Mouse (Mus musculus) G1E (cell line): Measurements from ENCODE around the gene Slc13a5. TPM values are rescaled to one million over a fixed set of nuclear protein-coding genes. Genes with fewer than 3 reads are reported as not detected.

Experiments used
- ATAC-seq: 2 replicates; pipeline ENCODE4 v1.8.0; 2016; ENCODE audit warnings: mild to moderate bottlenecking; ENCODE audit not compliant: insufficient number of reproducible peaks, poor library complexity, low FRiP score, severe bottlenecking; ENCODE audit errors: extremely low read depth
- DNase-seq: peaks from one replicate; pipeline ENCODE4 v3.0.0; 2012; ENCODE audit warnings: low spot score
- H3K27me3 ChIP-seq: 2 replicates; pipeline ENCODE4 v1.6.1; 2012; ENCODE audit warnings: mild to moderate bottlenecking, low read length, inconsistent platforms; ENCODE audit not compliant: insufficient read depth
- H3K36me3 ChIP-seq: replicated peaks from 2 replicates; pipeline ENCODE3; 2012; ENCODE audit warnings: mild to moderate bottlenecking, inconsistent platforms
- H3K4me1 ChIP-seq: 2 replicates; pipeline ENCODE4 v1.6.1; 2012; ENCODE audit warnings: low read depth, low read length, inconsistent platforms, mixed read lengths; ENCODE audit not compliant: insufficient read depth
- H3K4me3 ChIP-seq: 2 replicates; pipeline ENCODE4 v1.5.1; 2012; ENCODE audit warnings: low read depth, mild to moderate bottlenecking, inconsistent platforms, low read length, moderate library complexity, mixed read lengths
- H3K9me3 ChIP-seq: replicated peaks from 2 replicates; pipeline ENCODE4 v1.6.1; 2012; ENCODE audit warnings: inconsistent platforms
- CTCF ChIP-seq: IDR thresholded peaks from 2 replicates; pipeline ENCODE4 v1.5.1; 2012; ENCODE audit warnings: low read depth, low read length, inconsistent platforms, mixed read lengths
- GATA1 ChIP-seq: IDR thresholded peaks from 2 replicates; pipeline ENCODE4 v1.6.1; 2012; ENCODE audit warnings: borderline replicate concordance, low read length, inconsistent platforms, mixed read lengths
- GATA2 ChIP-seq: IDR thresholded peaks from 2 replicates; pipeline ENCODE4 v1.6.1; 2012; ENCODE audit warnings: low read depth, low read length, inconsistent platforms, borderline replicate concordance
- POLR2AphosphoS5 ChIP-seq: IDR thresholded peaks from 2 replicates; pipeline ENCODE4 v1.6.1; 2012; ENCODE audit warnings: low read depth, low read length, inconsistent platforms; ENCODE audit not compliant: insufficient replicate concordance
- TAL1 ChIP-seq: conservative IDR thresholded peaks from 2 replicates; pipeline ENCODE4 v1.6.1; 2012; ENCODE audit warnings: low read depth, low read length, inconsistent platforms, mixed read lengths
- polyA plus RNA-seq: library from polyadenylated mRNA; stranded (reverse); fragments of >175 nt; gene quantifications from 2 replicates; pipeline ENCODE4 v1.2.3, GENCODE M21; 2012
- total RNA-seq, 2 experiments: library from RNA; stranded (forward) in 1 of 2; stranded (reverse) in 1 of 2; fragments of 200-1000 nt in 1 of 2; fragments of >200 nt in 1 of 2; fragmentation: Nextera tagmentation in 1 of 2; gene quantifications; 2 replicates each; pipeline ENCODE4 v1.2.3; 2014 to 2017

The Slc13a5 gene
- total and polyA plus RNA-seq, 3 experiments: 0.11 TPM; not detected in 2

GRCm38 (mm10) chr11:72207834-72208377 is 59.1 kb downstream of the Slc13a5 start:
- peak overlapping the region; percentile 84 for H3K4me3 ChIP-seq
- no peak for ATAC-seq
- H3K9me3 ChIP-seq: no peaks in the 10 kb centered on the region
- no peaks in the 10 kb centered on the region for H3K27me3 ChIP-seq
- H3K36me3 ChIP-seq: peaks cover 61% of the 10 kb centered on the region
- TF ChIP-seq TAL1: no peak
- TF ChIP-seq CTCF: no peak
- TF ChIP-seq GATA2: no peak
- TF ChIP-seq POLR2AphosphoS5: no peak
- no peak for TF ChIP-seq GATA1
- DNase-seq: no peak
- peaks cover 36% of the 10 kb centered on the region for H3K4me1 ChIP-seq

GRCm38 (mm10) chr11:72207204-72207833 is 59.7 kb downstream of the Slc13a5 start, which contains the start of the genes 4933427D14Rik and Txndc17:
Gene 4933427D14Rik, minus strand, starts transcription at chr11:72207459.
Gene Txndc17, plus strand, starts transcription at chr11:72207547.
- DNase-seq: peak; percentile 82
- peaks cover 58% of the 10 kb centered on the region for H3K36me3 ChIP-seq
- no peaks in the 10 kb centered on the region for H3K27me3 ChIP-seq
- TF ChIP-seq CTCF: no peak
- TF ChIP-seq POLR2AphosphoS5: no peak
- TF ChIP-seq TAL1: no peak
- TF ChIP-seq GATA2: no peak
- no peak for TF ChIP-seq GATA1
- H3K9me3 ChIP-seq: no peaks in the 10 kb centered on the region
- ATAC-seq: peak; percentile 88
- H3K4me3 ChIP-seq: peak within 1 kb of the TSS; percentile 84
- peaks cover 35% of the 10 kb centered on the region for H3K4me1 ChIP-seq

DNA sequence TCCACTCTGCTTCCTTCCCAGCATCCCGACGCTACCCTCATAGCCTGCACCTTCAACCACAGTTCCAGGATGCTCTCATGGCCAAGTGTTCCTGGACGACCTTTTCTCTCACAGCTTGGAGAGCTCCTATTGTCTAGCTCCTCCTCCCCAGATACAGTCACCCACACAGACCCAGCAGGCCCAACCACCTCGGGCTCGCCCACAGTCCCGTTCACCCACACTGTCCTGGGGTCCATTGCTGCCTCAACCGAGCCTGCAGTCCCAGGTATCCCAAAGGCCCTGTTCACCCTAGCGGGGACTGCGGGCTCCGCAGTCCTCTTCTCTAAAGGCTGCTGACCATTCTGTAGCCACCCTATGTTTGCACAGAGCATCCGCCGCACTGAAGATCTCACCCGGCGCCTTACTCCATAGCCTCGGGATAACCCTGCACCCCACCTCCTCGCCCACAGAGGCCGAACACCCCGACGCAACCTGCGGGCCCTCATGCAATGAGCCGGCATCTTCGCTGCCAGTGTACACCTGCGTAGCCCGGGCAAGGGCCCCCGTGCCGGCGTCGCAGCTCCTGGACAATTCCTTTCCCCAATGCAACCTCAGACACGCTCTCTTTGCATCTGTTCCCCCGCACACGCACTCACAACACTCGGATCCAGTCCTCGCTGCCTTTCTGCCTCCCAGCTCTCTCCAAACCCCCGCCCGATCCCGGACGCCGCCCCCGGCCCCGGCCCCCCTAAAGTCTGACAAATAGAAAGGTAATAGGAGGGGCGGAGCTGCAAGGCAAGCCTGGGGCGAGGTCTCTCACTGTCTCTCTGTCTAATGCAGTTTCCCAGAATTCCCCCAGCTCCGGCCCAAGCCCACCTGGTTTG is 60.5 kb downstream of the Slc13a5 start, which contains the start of gene Gm43951:
Gm43951 (minus strand) TSS at position 500 of the 863 bp plus-strand sequence.
- DNase-seq: peak; percentile 40
- Histone ChIP-seq H3K4me1 (peaks cover 35% of the 10 kb centered on the region), H3K4me3 (peak within 1 kb of the TSS; percentile 84), H3K9me3 (no peaks in the 10 kb centered on the region), H3K36me3 (peaks cover 58% of the 10 kb centered on the region), H3K27me3 (no peaks in the 10 kb centered on the region)
- peak; percentile 32; the same call in 1 of the 2 replicates for ATAC-seq
- TF ChIP-seq GATA1 (no peak), CTCF (no peak), POLR2AphosphoS5 (no peak), GATA2 (no peak), TAL1 (no peak)

DNA sequence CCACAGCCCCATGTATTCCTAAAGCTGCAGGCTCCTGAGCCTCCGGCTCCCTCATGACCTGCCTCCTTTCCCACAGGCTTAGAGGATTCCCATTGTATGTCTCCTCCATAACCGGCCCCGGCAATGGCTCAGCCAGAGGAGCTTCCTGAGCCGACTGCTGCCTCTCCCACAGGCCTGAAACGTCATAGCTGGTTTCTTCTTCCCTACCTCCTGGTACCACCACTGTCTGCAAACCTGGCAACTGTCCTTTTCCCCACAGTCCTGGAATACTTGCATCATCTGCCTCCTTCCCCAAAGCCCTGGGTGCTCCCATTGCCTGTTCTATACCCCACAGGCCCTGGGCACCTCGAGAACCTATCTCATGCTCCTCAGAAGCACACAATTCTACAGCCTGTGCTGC is 61.8 kb downstream of the Slc13a5 start:
- no peak overlapping the region; the same call in 1 of the 2 replicates for H3K4me3 ChIP-seq

DNA sequence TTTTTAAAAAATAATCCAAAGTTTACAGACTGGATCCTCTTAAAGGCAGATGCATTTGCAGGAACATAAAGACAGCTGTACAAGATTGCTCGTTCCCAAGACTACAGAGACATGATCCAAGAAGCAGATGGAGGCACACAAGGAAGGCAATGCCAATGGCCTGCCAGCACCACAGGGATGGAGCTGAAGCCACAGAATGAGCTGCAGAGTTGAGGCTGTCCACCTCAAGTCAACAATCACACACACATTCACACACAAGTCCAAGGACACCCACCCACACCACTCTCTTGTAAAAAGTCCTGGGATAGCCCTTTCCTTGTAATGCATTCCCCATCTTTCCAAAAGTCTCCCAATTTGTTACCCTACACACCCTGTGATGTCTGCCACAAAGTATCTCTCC is 63.6 kb downstream of the Slc13a5 start:
- Histone ChIP-seq H3K4me3 (no peak overlapping the region), H3K4me1 (peaks cover 30% of the 10 kb centered on the region), H3K9me3 (no peaks in the 10 kb centered on the region), H3K27me3 (no peaks in the 10 kb centered on the region), H3K36me3 (peaks cover 53% of the 10 kb centered on the region)
- ATAC-seq (no peak), DNase-seq (no peak)
- TF ChIP-seq TAL1 (no peak), GATA1 (no peak), GATA2 (no peak), CTCF (no peak), POLR2AphosphoS5 (no peak)

More for the DNA sequence above, 61.8 kb downstream of the Slc13a5 start:
- H3K4me1 ChIP-seq: peaks cover 35% of the 10 kb centered on the region
- ATAC-seq (no peak), DNase-seq (no peak)
- H3K9me3 ChIP-seq: no peaks in the 10 kb centered on the region
- TF ChIP-seq TAL1 (no peak), GATA1 (no peak), POLR2AphosphoS5 (no peak), GATA2 (no peak), CTCF (no peak)
- H3K36me3 ChIP-seq: peaks cover 54% of the 10 kb centered on the region
- no peaks in the 10 kb centered on the region for H3K27me3 ChIP-seq

- peaks cover 57% of the 10 kb centered on the region for H3K36me3 ChIP-seq
Observed at GRCm38 (mm10) chr11:72196506-72196905, 70.5 kb downstream of the Slc13a5 start.

More at GRCm38 (mm10) chr11:72196506-72196905, 70.5 kb downstream of the Slc13a5 start:
- ATAC-seq (no peak; the same call in 1 of the 2 replicates), DNase-seq (no peak)
- no peaks in the 10 kb centered on the region for H3K4me1 ChIP-seq
- H3K4me3 ChIP-seq: no peak overlapping the region
- H3K9me3 ChIP-seq: no peaks in the 10 kb centered on the region
- TF ChIP-seq TAL1: no peak
- no peak for TF ChIP-seq POLR2AphosphoS5
- TF ChIP-seq GATA2: no peak
- no peak for TF ChIP-seq GATA1
- no peak for TF ChIP-seq CTCF
- no peaks in the 10 kb centered on the region for H3K27me3 ChIP-seq
